Mouse (Mus musculus): Measurements from ENCODE around the gene Atp1a4. TPM values are rescaled to one million over a fixed set of nuclear protein-coding genes. Genes with fewer than 3 reads are reported as not detected.

Atp1a4 gene
- polyA plus RNA-seq, 1 experiment, result not detected

DNA sequence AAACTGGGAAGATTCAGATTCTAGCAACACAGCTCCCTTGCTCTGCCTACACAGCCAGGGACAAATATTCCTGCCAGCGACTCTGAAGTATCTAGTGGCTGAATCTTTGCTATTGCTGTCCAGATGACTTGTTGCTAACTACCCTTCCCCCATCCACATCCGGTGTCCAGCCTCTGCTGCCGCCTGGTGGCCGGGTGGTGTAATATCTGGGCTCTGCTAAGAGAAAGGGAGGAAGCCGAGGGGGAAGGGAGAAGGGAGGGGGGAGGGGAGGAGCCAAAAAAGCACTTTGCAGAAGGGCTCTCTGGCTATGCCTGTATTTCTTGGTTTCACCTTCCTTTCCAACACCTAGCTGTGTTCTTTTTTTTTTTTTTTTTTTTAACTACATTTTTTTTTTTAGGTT is 41.1 kb downstream of the Atp1a4 start:
- TF ChIP-seq MAX (IDR thresholded peaks at IDR 0.05) (no peak), CTCF (IDR thresholded peaks at IDR 0.05; ENCODE audit: control insufficient read depth, insufficient read depth, insufficient read length) (peak; percentile 61), CEBPB (IDR thresholded peaks at IDR 0.05; ENCODE audit: low read depth) (no peak), FOSL1 (IDR thresholded peaks at IDR 0.05; ENCODE audit: insufficient read depth, low read length, poor library complexity, severe bottlenecking) (no peak), MYOD1 (IDR thresholded peaks at IDR 0.05; ENCODE audit: control insufficient read depth, insufficient read length, low read depth) (no peak)
- H3K79me2 ChIP-seq (ENCODE audit: control insufficient read depth, insufficient read depth), result no peaks in the 10 kb centered on the region
- no peaks in the 10 kb centered on the region for H3K27me3 ChIP-seq (ENCODE audit: control insufficient read depth, insufficient read depth, insufficient read length)
- H3K79me3 ChIP-seq (ENCODE audit: low read depth), result no peaks in the 10 kb centered on the region
- no peak overlapping the region for H3K4me3 ChIP-seq (ENCODE audit: insufficient read depth, poor library complexity, severe bottlenecking)
- no peak overlapping the region for H3ac ChIP-seq (ENCODE audit: control insufficient read depth, insufficient read length, low read depth)
- no peaks in the 10 kb centered on the region for H3K36me3 ChIP-seq (ENCODE audit: control insufficient read depth, insufficient read depth)

DNA sequence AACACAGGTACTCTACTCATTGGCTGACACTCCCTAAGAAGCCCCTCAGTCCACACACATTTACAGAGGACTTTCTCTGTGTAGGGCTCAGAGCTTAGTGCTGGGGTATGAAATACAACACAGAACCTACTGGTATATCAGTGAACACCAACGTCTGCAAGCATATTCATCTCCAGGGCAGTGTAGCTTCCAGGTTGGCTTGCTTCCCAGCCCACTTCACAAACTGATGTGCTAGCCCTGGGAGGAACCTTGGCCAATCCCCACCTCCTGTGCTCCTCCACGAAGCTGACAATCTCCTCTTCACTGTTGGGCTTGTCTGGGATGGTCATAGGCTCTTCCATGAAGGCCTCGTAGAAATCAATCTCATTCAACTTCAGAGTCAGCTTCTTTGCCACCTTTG is 43.5 kb downstream of the Atp1a4 start:
- H3K79me2 ChIP-seq (ENCODE audit: control insufficient read depth, insufficient read depth), result no peaks in the 10 kb centered on the region
- H3K79me3 ChIP-seq (ENCODE audit: low read depth), result no peaks in the 10 kb centered on the region
- H3ac ChIP-seq (ENCODE audit: control insufficient read depth, insufficient read length, low read depth), result no peak overlapping the region
- H3K36me3 ChIP-seq (ENCODE audit: control insufficient read depth, insufficient read depth), result no peaks in the 10 kb centered on the region
- TF ChIP-seq USF1 (IDR thresholded peaks at IDR 0.05; ENCODE audit: low read depth) (no peak), MYOD1 (IDR thresholded peaks at IDR 0.05; ENCODE audit: control insufficient read depth, insufficient read length, low read depth) (no peak), FOSL1 (IDR thresholded peaks at IDR 0.05; ENCODE audit: insufficient read depth, low read length, poor library complexity, severe bottlenecking) (no peak), MYOG (IDR thresholded peaks at IDR 0.05; ENCODE audit: control insufficient read depth, extremely low read depth, insufficient read length) (no peak), MAX (IDR thresholded peaks at IDR 0.05) (no peak)
- no peaks in the 10 kb centered on the region for H3K27me3 ChIP-seq (ENCODE audit: control insufficient read depth, insufficient read depth, insufficient read length)
- H3K4me3 ChIP-seq (ENCODE audit: insufficient read depth, poor library complexity, severe bottlenecking), result no peak overlapping the region

DNA sequence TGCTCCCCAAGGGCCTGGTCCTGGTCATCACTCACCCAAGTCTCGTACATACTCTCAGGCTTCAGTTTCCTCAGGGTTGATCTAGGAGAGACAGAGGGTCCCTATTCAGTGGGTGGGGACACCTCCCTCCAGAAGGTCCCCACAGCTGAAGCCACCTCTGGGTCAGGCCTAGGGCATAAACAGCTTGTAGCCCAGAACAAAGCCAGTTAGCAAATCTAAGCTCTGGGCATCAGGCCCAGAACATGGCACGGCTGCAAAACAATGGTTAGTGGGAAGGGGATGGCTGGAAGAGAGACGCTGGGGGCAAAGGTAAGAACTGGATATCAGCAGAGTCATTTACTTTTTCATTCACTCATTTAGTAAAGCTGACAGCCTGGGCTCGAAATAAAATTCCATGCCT is 44.4 kb downstream of the Atp1a4 start:
- Histone ChIP-seq H3K27me3 (ENCODE audit: control insufficient read depth, insufficient read depth, insufficient read length) (no peaks in the 10 kb centered on the region), H3ac (ENCODE audit: control insufficient read depth, insufficient read length, low read depth) (no peak overlapping the region), H3K4me3 (ENCODE audit: insufficient read depth, poor library complexity, severe bottlenecking) (no peak overlapping the region), H3K79me3 (ENCODE audit: low read depth) (no peaks in the 10 kb centered on the region), H3K36me3 (ENCODE audit: control insufficient read depth, insufficient read depth) (no peaks in the 10 kb centered on the region), H3K79me2 (ENCODE audit: control insufficient read depth, insufficient read depth) (no peaks in the 10 kb centered on the region)
- no peak for TF ChIP-seq MYOG (IDR thresholded peaks at IDR 0.05; ENCODE audit: control insufficient read depth, extremely low read depth, insufficient read length)
- TF ChIP-seq CEBPB (IDR thresholded peaks at IDR 0.05; ENCODE audit: low read depth), result no peak
- no peak for TF ChIP-seq USF1 (IDR thresholded peaks at IDR 0.05; ENCODE audit: low read depth)
- TF ChIP-seq MAX (IDR thresholded peaks at IDR 0.05), result no peak
- no peak for TF ChIP-seq FOSL1 (IDR thresholded peaks at IDR 0.05; ENCODE audit: insufficient read depth, low read length, poor library complexity, severe bottlenecking)
- TF ChIP-seq CTCF (IDR thresholded peaks at IDR 0.05; ENCODE audit: control insufficient read depth, insufficient read depth, insufficient read length), result no peak
- TF ChIP-seq MYOD1 (IDR thresholded peaks at IDR 0.05; ENCODE audit: control insufficient read depth, insufficient read length, low read depth), result no peak

DNA sequence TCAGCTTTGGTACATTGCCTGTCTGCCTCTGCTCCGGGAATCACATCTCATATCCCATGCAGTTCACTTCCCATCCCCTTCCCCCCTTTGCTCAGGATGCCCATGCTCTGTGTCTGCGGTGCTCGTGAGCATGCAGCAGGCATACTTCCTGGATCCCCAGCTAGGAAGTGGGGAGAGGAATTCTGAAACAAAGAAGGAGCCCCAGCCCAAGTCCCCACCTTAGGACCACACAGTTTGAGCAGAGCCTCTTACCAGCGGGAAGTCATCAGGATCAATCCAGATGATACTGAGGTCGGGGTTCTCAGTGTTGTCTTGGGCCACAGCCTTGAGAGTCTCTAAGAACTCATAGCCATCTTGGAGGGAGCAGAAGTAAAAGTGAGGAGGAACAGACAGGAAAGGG is 45.4 kb downstream of the Atp1a4 start:
- Histone ChIP-seq H3K4me3 (ENCODE audit: insufficient read depth, poor library complexity, severe bottlenecking) (no peak overlapping the region), H3K79me2 (ENCODE audit: control insufficient read depth, insufficient read depth) (no peaks in the 10 kb centered on the region), H3ac (ENCODE audit: control insufficient read depth, insufficient read length, low read depth) (no peak overlapping the region), H3K36me3 (ENCODE audit: control insufficient read depth, insufficient read depth) (no peaks in the 10 kb centered on the region), H3K27me3 (ENCODE audit: control insufficient read depth, insufficient read depth, insufficient read length) (no peaks in the 10 kb centered on the region), H3K79me3 (ENCODE audit: low read depth) (no peaks in the 10 kb centered on the region)
- TF ChIP-seq USF1 (IDR thresholded peaks at IDR 0.05; ENCODE audit: low read depth) (no peak), CTCF (IDR thresholded peaks at IDR 0.05; ENCODE audit: control insufficient read depth, insufficient read depth, insufficient read length) (no peak), MYOG (IDR thresholded peaks at IDR 0.05; ENCODE audit: control insufficient read depth, extremely low read depth, insufficient read length) (no peak), MAX (IDR thresholded peaks at IDR 0.05) (no peak), FOSL1 (IDR thresholded peaks at IDR 0.05; ENCODE audit: insufficient read depth, low read length, poor library complexity, severe bottlenecking) (no peak), MYOD1 (IDR thresholded peaks at IDR 0.05; ENCODE audit: control insufficient read depth, insufficient read length, low read depth) (no peak), CEBPB (IDR thresholded peaks at IDR 0.05; ENCODE audit: low read depth) (no peak)

DNA sequence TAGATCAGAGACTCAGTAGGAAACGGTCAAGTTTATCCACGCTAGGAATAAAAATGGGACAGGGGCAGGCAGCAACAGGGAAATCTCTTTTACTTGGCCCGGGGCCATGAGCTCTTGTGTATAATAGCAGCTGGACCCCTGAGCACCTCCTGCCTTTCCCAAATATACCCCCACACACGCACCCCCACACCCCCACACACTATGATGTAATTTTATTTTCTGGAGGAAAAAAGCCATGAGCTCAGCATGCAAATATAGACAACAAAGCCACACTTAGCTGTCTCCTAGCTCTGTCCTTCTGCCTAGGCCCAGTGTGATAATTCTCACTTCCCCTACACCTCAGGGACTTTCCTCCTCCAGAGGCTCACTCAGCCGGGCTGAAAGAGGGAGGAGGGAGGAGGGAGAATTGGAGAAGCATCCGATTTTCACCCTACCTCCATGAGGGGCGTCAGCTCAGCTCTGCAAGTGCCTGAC is 51.1 kb downstream of the Atp1a4 start:
- Histone ChIP-seq H3ac (ENCODE audit: control insufficient read depth, insufficient read length, low read depth) (no peak overlapping the region), H3K36me3 (ENCODE audit: control insufficient read depth, insufficient read depth) (no peaks in the 10 kb centered on the region), H3K27me3 (ENCODE audit: control insufficient read depth, insufficient read depth, insufficient read length) (no peaks in the 10 kb centered on the region), H3K79me3 (ENCODE audit: low read depth) (peaks cover 14% of the 10 kb centered on the region), H3K4me3 (ENCODE audit: insufficient read depth, poor library complexity, severe bottlenecking) (no peak overlapping the region), H3K79me2 (ENCODE audit: control insufficient read depth, insufficient read depth) (peaks cover 43% of the 10 kb centered on the region)
- no peak for TF ChIP-seq MAX (IDR thresholded peaks at IDR 0.05)
- TF ChIP-seq FOSL1 (IDR thresholded peaks at IDR 0.05; ENCODE audit: insufficient read depth, low read length, poor library complexity, severe bottlenecking), result no peak
- no peak for TF ChIP-seq USF1 (IDR thresholded peaks at IDR 0.05; ENCODE audit: low read depth)
- no peak for TF ChIP-seq MYOG (IDR thresholded peaks at IDR 0.05; ENCODE audit: control insufficient read depth, extremely low read depth, insufficient read length)
- no peak for TF ChIP-seq CTCF (IDR thresholded peaks at IDR 0.05; ENCODE audit: control insufficient read depth, insufficient read depth, insufficient read length)
- no peak for TF ChIP-seq MYOD1 (IDR thresholded peaks at IDR 0.05; ENCODE audit: control insufficient read depth, insufficient read length, low read depth)
- TF ChIP-seq CEBPB (IDR thresholded peaks at IDR 0.05; ENCODE audit: low read depth), result no peak

All from C2C12 (cell line).